Mouse (Mus musculus) heart, postnatal 10 days (tissue): ENCODE data around the gene Ccdc97. TPM values are rescaled to one million over a fixed set of nuclear protein-coding genes. Genes with fewer than 3 reads are reported as not detected.

Experiments
- DNase-seq, 2 experiments: peaks; one replicate each; pipeline ENCODE4 v3.0.0; 2021
- intact Hi-C: fragments of 180-260 bp; cut with DNase I; formaldehyde crosslinking; loops from one replicate; pipeline ENCODE4 v1.15.1; 2025
- total RNA-seq, 2 experiments: library from RNA; stranded (reverse); gene quantifications; 2 replicates each; pipeline ENCODE4 v1.2.3; 2021

Gene Ccdc97
- total RNA-seq, 2 experiments from 2014 or later = 48.9 to 51.9 TPM

- intact Hi-C loops = no loop called here
- DNase-seq = no peak
Measured at GRCm38 (mm10) chr7:25672442-25672841, 46.4 kb downstream of the Ccdc97 start.

DNA sequence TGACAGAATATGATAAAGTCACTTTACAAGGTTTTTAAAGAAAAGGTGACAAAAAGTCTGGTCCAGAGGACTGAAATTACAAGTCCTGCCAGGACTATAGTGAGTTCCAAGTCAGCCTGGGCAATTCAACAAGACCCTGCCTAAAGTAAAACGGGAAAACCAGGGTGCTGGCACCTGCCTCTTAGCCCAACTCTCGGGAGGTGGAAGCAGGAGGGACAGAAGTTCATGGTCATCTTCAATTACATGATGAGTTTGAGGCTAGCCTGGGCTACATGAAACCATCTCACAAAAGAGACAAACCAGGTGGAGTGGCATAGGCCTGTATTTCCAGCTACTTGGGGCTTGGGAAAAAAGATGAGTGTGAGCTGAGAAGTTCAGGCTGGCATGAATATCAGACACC is 47.2 kb downstream of the Ccdc97 start:
- DNase-seq = no peak
- intact Hi-C loops = no loop called here

DNA sequence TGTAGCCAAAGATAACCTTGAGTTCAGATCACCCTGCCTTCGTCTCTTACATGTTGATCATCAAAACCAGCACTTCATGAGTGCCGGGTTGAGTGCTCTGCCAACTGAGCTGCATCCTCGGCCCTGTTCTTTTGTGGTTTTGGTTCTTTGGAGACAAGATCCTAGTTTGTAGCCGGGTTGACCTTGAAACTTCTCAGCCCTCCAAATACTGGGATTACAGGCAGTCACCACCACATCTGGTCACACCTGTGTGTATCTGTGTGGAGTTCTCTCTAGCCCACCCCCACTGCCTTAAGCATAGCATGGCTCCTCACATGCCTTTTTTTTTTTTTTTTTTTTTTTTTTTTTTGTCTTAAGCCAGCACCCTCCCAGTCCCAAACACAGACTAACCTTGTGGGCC is 48.8 kb downstream of the Ccdc97 start:
- intact Hi-C loops = no loop called here
- no peak for DNase-seq

GRCm38 (mm10) chr7:25669631-25670030 is 49.3 kb downstream of the Ccdc97 start:
- DNase-seq = no peak
- intact Hi-C loops = no loop called here

DNA sequence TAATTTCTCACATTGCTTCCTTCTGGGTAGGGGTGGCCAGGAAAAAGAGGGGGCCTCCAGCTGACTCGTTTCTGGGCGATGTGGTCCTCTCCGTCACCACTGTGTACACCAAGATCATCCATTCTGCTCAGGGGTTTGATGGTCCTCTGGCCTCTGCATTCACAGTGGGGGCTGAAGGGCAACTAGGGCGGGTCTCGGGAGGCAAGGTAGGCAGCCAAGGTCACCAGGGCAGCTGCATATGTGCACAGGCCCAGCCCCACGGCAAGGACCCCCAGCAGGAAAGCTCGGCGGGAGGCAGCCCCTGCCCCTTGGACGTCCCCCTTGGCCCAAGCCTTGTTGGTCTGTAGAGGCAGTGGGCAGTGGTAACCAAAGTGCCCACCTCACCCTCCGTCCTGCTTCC is 49.7 kb downstream of the Ccdc97 start:
- intact Hi-C loops = no loop called here
- no peak for DNase-seq

DNA sequence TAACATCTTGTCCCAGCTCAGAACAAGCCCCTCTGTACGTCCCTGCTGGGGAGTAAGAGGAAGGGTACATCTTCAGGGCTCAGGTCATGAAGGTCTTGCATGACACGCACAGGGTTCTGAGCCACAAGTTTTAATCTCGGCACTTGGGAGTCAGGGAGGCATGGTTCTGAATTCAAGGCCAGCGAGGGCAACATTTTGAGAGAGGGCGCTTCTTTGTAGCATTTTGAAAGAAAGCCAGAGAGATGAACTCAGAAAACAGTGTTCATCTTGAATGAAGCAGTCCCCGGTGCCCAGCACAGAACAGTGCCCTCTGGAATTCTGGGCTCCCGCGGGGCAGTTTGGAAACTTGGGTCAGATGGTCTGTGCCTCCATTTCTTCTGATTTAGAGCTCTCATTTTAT is 52.5 kb downstream of the Ccdc97 start:
- no peak for DNase-seq
- intact Hi-C loops = no loop called here

Other genes starting within 250 kb of the Ccdc97 start
- 10 to 100 TPM; 15.0 to 15.6 TPM for gene Ceacam1, start 241.5 kb downstream of the Ccdc97 start, total RNA-seq
- gene Ceacam2, start 179.2 kb downstream of the Ccdc97 start, total RNA-seq = 1 to 10 TPM; 1.7 to 1.9 TPM
- gene Erich4, start 103.2 kb downstream of the Ccdc97 start, total RNA-seq = not detected
- 10 to 100 TPM; 52.4 to 52.9 TPM for gene Dmac2, start 99.7 kb downstream of the Ccdc97 start, total RNA-seq
- gene B3gnt8, start 92.4 kb downstream of the Ccdc97 start, total RNA-seq = 1 to 10 TPM; 3.1 to 6.0 TPM
- 100 to 1,000 TPM in 1 of 2 experiments, 10 to 100 TPM in 1; 94.3 to 104 TPM for gene Bckdha, start 60.1 kb downstream of the Ccdc97 start, total RNA-seq
- 10 to 100 TPM; 17.9 to 20.6 TPM for gene Exosc5, start 59.9 kb downstream of the Ccdc97 start, total RNA-seq
- not detected for gene Tmem91, start 43.9 kb downstream of the Ccdc97 start, total RNA-seq
- gene B9d2, start 38.3 kb downstream of the Ccdc97 start, total RNA-seq = 10 to 100 TPM; 12.3 to 14.3 TPM
- gene Tgfb1, start 32.1 kb downstream of the Ccdc97 start, total RNA-seq = 10 to 100 TPM; 43.6 to 45.5 TPM
- 100 to 1,000 TPM; 117 to 119 TPM for gene Hnrnpul1, start 35.7 kb upstream of the Ccdc97 start, total RNA-seq
- 100 to 1,000 TPM; 113 to 139 TPM for gene Axl, start 69.6 kb upstream of the Ccdc97 start, total RNA-seq
- gene Cyp2s1, start 97.8 kb upstream of the Ccdc97 start, total RNA-seq = 1 to 10 TPM; 6.1 to 7.0 TPM
- gene Cyp2b10, start 178.5 kb upstream of the Ccdc97 start, total RNA-seq = 1 to 10 TPM in 1 of 2 experiments, under 1 TPM in 1; 0.30 to 1.3 TPM